Mouse (Mus musculus) embryonic facial prominence, embryonic 15.5 days (tissue): ENCODE data around the gene Ccdc38. TPM values are rescaled to one million over a fixed set of nuclear protein-coding genes. Genes with fewer than 3 reads are reported as not detected.

Source experiments
- ATAC-seq: fragments of 200-750 bp; cut with Nextera tagmentation; 2 replicates; pipeline ENCODE4 v1.8.0; 2017; ENCODE audit warnings: low read depth, moderate TSS enrichment; ENCODE audit not compliant: insufficient number of reproducible peaks, low FRiP score, low TSS enrichment
- H3K27ac ChIP-seq: fragments of 300-500 bp; sonication (generic); replicated peaks from 2 replicates; pipeline ENCODE4 v1.5.1; 2015; ENCODE audit warnings: mild to moderate bottlenecking, inconsistent platforms
- H3K27me3 ChIP-seq: fragments of 300-500 bp; sonication (generic); 2 replicates; pipeline ENCODE4 v1.6.1; 2015; ENCODE audit warnings: inconsistent platforms
- H3K36me3 ChIP-seq: fragments of 300-500 bp; sonication (generic); 2 replicates; pipeline ENCODE4 v1.6.1; 2015; ENCODE audit warnings: mild to moderate bottlenecking, inconsistent platforms
- H3K4me1 ChIP-seq: fragments of 300-500 bp; sonication (generic); 2 replicates; pipeline ENCODE4 v1.6.1; 2015; ENCODE audit warnings: inconsistent platforms
- H3K4me2 ChIP-seq: fragments of 300-500 bp; sonication (generic); replicated peaks from 2 replicates; pipeline ENCODE4 v1.6.1; 2015; ENCODE audit warnings: mild to moderate bottlenecking, inconsistent platforms
- H3K4me3 ChIP-seq: fragments of 300-500 bp; sonication (generic); replicated peaks from 2 replicates; pipeline ENCODE4 v1.5.1; 2015; ENCODE audit warnings: mild to moderate bottlenecking, inconsistent platforms
- H3K9ac ChIP-seq: fragments of 300-500 bp; sonication (generic); 2 replicates; pipeline ENCODE4 v1.6.1; 2015; ENCODE audit warnings: inconsistent platforms
- H3K9me3 ChIP-seq: fragments of 300-500 bp; sonication (generic); replicated peaks from 2 replicates; pipeline ENCODE4 v1.6.1; 2016; ENCODE audit warnings: inconsistent platforms
- WGBS: fragments of 180-500 bp; shearing (Covaris S2); methylation state at CpG from one replicate; pipeline ENCODE4 v1.1.7; 2015; 5-methylcytosine and 5-hydroxymethylcytosine counted together
- polyA plus RNA-seq: library from polyadenylated mRNA; unstranded; fragments of >200 nt; fragmentation: Nextera tagmentation; extraction: Ambion mirVana; gene quantifications from 2 replicates; pipeline ENCODE4 v1.2.1, GENCODE M21; 2015

Ccdc38 gene
- polyA plus RNA-seq, 1 experiment from 2014 or later: 0.41 TPM

- no peak overlapping the region for H3K4me3 ChIP-seq
- no peak overlapping the region for H3K9ac ChIP-seq
- H3K27ac ChIP-seq: no peak overlapping the region
- H3K36me3 ChIP-seq: no peaks in the 10 kb centered on the region
- no peak for ATAC-seq
- H3K4me1 ChIP-seq: no peaks in the 10 kb centered on the region
- H3K27me3 ChIP-seq: no peaks in the 10 kb centered on the region
- no peaks in the 10 kb centered on the region for H3K9me3 ChIP-seq
- WGBS: 42% methylated on average over 18 of the region's 18 CpGs
- H3K4me2 ChIP-seq: no peak overlapping the region
Observed at GRCm38 (mm10) chr10:93611419-93612007, 71.1 kb downstream of the Ccdc38 start.

GRCm38 (mm10) chr10:93614850-93615249 lies 74.4 kb downstream of the Ccdc38 start:
- Histone ChIP-seq H3K9ac (no peak overlapping the region), H3K27ac (no peak overlapping the region), H3K4me3 (no peak overlapping the region), H3K36me3 (no peaks in the 10 kb centered on the region), H3K9me3 (no peaks in the 10 kb centered on the region), H3K4me2 (no peak overlapping the region), H3K4me1 (no peaks in the 10 kb centered on the region), H3K27me3 (no peaks in the 10 kb centered on the region)
- no peak for ATAC-seq
- 28% methylated on average over 8 of the region's 8 CpGs for WGBS

GRCm38 (mm10) chr10:93620438-93621179 lies 80.2 kb downstream of the Ccdc38 start:
- no peak for ATAC-seq
- Histone ChIP-seq H3K4me2 (no peak overlapping the region), H3K27ac (no peak overlapping the region), H3K9ac (no peak overlapping the region), H3K9me3 (no peaks in the 10 kb centered on the region), H3K4me3 (no peak overlapping the region), H3K36me3 (no peaks in the 10 kb centered on the region), H3K4me1 (no peaks in the 10 kb centered on the region), H3K27me3 (no peaks in the 10 kb centered on the region)
- WGBS: 66% methylated on average over 7 of the region's 7 CpGs

GRCm38 (mm10) chr10:93623725-93624124 lies 83.3 kb downstream of the Ccdc38 start:
- Histone ChIP-seq H3K9me3 (no peaks in the 10 kb centered on the region), H3K4me2 (no peak overlapping the region), H3K27ac (no peak overlapping the region), H3K4me3 (no peak overlapping the region), H3K36me3 (no peaks in the 10 kb centered on the region), H3K4me1 (no peaks in the 10 kb centered on the region), H3K27me3 (no peaks in the 10 kb centered on the region), H3K9ac (no peak overlapping the region)
- ATAC-seq: no peak
- 45% methylated on average over 9 of the region's 9 CpGs for WGBS

- no peak overlapping the region for H3K4me3 ChIP-seq
- no peaks in the 10 kb centered on the region for H3K36me3 ChIP-seq
- no peaks in the 10 kb centered on the region for H3K27me3 ChIP-seq
- no peak overlapping the region for H3K4me2 ChIP-seq
- no peaks in the 10 kb centered on the region for H3K4me1 ChIP-seq
- H3K27ac ChIP-seq: no peak overlapping the region
- whole genome bisulfite sequencing: 55% methylated on average over 10 of the region's 10 CpGs
- H3K9me3 ChIP-seq: no peaks in the 10 kb centered on the region
- H3K9ac ChIP-seq: no peak overlapping the region
- ATAC-seq: no peak
Observed at GRCm38 (mm10) chr10:93624151-93624550, 83.7 kb downstream of the Ccdc38 start.

GRCm38 (mm10) chr10:93630310-93630709 lies 89.9 kb downstream of the Ccdc38 start:
- Histone ChIP-seq H3K27ac (no peak overlapping the region), H3K4me1 (no peaks in the 10 kb centered on the region), H3K9me3 (no peaks in the 10 kb centered on the region), H3K4me3 (no peak overlapping the region), H3K9ac (no peak overlapping the region), H3K36me3 (no peaks in the 10 kb centered on the region), H3K27me3 (no peaks in the 10 kb centered on the region), H3K4me2 (no peak overlapping the region)
- no peak for ATAC-seq
- WGBS: 96% methylated on average over 5 of the region's 5 CpGs

GRCm38 (mm10) chr10:93632086-93632485 lies 91.7 kb downstream of the Ccdc38 start:
- no peak overlapping the region for H3K4me2 ChIP-seq
- no peaks in the 10 kb centered on the region for H3K36me3 ChIP-seq
- H3K4me1 ChIP-seq: no peaks in the 10 kb centered on the region
- H3K9me3 ChIP-seq: no peaks in the 10 kb centered on the region
- no peak overlapping the region for H3K4me3 ChIP-seq
- H3K27me3 ChIP-seq: no peaks in the 10 kb centered on the region
- H3K27ac ChIP-seq: no peak overlapping the region
- no peak for ATAC-seq
- H3K9ac ChIP-seq: no peak overlapping the region
- 68% methylated on average over 4 of the region's 4 CpGs for WGBS

GRCm38 (mm10) chr10:93633563-93633962 lies 93.1 kb downstream of the Ccdc38 start:
- Histone ChIP-seq H3K27ac (no peak overlapping the region), H3K4me1 (no peaks in the 10 kb centered on the region), H3K9ac (no peak overlapping the region), H3K4me2 (no peak overlapping the region), H3K36me3 (no peaks in the 10 kb centered on the region), H3K4me3 (no peak overlapping the region), H3K27me3 (no peaks in the 10 kb centered on the region), H3K9me3 (no peaks in the 10 kb centered on the region)
- 80% methylated on average over 5 of the region's 5 CpGs for WGBS
- no peak for ATAC-seq

Other genes starting within 250 kb of the Ccdc38 start
- 31.5 and 31.9 TPM in 2 replicates for gene Elk3, start 229.5 kb upstream of the Ccdc38 start, polyA plus RNA-seq
- gene Lta4h, start 87.2 kb upstream of the Ccdc38 start, polyA plus RNA-seq: 202 and 203 TPM in 2 replicates
- gene Hal, start 51.9 kb upstream of the Ccdc38 start, polyA plus RNA-seq: 0.63 and 3.4 TPM in 2 replicates
- 0.11 and 0.29 TPM in 2 replicates for gene Amdhd1, start 599 bp upstream of the Ccdc38 start, polyA plus RNA-seq
- 103 and 107 TPM in 2 replicates for gene Snrpf, start 49.1 kb downstream of the Ccdc38 start, polyA plus RNA-seq
- 1.1 TPM in 2 replicates for gene Ntn4, start 100.0 kb downstream of the Ccdc38 start, polyA plus RNA-seq